Mouse (Mus musculus) brown adipose tissue, adult 24 weeks (tissue): ENCODE measurements at regions not wholly inside any gene's neighbourhood (a gene's known extent, or its start where the extent isn't known, plus 50 kb on each side); places are given as distances from the start of the nearest gene placed in this dataset.

Experiments used
- H3K27ac ChIP-seq: fragments of 200-500 bp; replicated peaks from 2 replicates; pipeline ENCODE4 v1.5.1; 2012; ENCODE audit warnings: low read depth, mild to moderate bottlenecking, low read length
- H3K4me1 ChIP-seq: fragments of 200-500 bp; 2 replicates; pipeline ENCODE4 v1.6.1; 2012; ENCODE audit warnings: low read length, mixed read lengths; ENCODE audit not compliant: control insufficient read depth, insufficient read depth, insufficient read length
- H3K4me3 ChIP-seq: fragments of 200-500 bp; 2 replicates; pipeline ENCODE4 v1.5.1; 2012; ENCODE audit warnings: low read depth, mild to moderate bottlenecking, low read length, moderate library complexity; ENCODE audit not compliant: insufficient read depth

DNA sequence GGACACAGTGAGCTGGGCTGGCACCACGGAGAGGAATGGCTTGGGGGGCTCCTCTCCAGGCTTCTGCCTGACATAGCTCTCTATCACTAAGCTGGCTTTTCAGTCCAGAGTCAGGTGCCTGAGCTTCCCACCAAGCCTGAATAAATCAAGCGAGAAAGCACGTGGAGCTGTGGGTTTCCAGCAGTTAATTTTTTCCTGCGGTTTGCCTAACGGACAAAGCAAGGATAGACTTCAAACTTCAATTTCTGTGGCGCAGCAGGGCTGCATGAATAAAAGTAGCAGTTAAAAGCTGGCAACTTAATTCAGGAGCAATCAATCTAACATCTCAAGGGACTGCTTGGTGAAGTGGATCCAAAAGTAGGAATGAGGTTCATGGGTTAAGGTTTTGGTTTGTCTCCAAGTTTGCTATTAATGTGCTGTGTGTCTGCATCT lies 317.1 kb upstream of the Rnaseh2b start:
- Histone ChIP-seq H3K27ac (no peak overlapping the region), H3K4me1 (peaks cover 3% of the 10 kb centered on the region; the same call in 1 of the 2 replicates), H3K4me3 (no peak overlapping the region)

DNA sequence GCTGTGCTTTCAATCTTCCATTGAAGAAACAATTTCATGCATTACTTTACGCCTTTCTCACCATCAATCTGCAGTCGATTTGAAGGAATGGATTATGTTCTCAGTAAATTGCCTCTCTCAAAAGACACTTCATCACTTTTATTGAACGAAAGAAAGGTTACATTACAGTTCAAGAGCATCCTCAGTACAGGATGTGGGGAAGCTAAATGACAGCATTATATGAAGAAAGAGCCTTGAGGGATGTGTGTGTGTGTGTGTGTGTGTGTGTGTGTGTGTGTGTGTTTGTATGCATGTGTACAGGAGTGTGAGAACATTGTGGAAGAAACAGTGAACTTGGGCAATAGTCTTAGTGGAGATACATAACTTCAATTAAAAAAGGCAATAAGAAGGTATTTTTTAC lies 311.8 kb upstream of the Rnaseh2b start:
- Histone ChIP-seq H3K4me1 (no peaks in the 10 kb centered on the region), H3K27ac (no peak overlapping the region), H3K4me3 (no peak overlapping the region)

DNA sequence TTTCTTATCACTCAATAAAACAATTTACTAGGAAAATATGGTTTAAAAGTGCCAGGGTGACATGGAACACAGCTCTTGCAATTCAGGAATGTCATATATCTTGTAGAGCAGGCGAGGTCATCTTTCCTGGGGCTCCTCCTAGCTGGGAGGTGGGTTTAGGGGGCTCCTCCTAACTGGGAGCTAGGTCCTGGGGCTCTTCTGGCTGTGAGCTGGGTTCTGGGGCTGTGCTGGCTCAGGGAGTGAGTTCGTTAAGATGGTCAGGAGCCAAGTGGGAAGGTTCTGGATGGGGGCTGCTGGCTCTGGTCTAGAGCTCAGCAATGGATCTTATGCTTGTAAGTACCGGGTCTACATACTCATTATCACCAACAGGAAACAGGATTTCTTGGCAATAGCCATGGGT lies 306.8 kb upstream of the Rnaseh2b start:
- Histone ChIP-seq H3K27ac (no peak overlapping the region), H3K4me3 (no peak overlapping the region), H3K4me1 (no peaks in the 10 kb centered on the region)

DNA sequence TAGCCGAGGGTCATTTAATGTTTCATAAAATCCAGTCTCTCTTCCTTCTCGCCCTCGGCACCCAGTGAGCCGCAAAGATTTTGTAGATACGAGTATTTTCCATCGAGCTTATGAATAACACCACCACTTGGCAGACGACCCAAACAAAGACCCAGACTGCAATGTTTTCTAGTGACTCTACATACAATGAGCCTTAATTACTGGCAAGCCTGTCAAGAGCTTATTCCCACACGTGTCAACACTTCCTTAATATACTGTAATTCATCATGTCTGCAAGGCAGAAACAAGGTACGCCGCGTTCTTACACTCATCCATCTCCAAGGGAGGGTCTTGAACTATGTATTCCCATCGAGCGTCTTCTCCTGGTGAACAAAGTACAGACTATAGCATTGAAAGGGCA lies 306.2 kb upstream of the Rnaseh2b start:
- H3K4me1 ChIP-seq = no peaks in the 10 kb centered on the region

DNA sequence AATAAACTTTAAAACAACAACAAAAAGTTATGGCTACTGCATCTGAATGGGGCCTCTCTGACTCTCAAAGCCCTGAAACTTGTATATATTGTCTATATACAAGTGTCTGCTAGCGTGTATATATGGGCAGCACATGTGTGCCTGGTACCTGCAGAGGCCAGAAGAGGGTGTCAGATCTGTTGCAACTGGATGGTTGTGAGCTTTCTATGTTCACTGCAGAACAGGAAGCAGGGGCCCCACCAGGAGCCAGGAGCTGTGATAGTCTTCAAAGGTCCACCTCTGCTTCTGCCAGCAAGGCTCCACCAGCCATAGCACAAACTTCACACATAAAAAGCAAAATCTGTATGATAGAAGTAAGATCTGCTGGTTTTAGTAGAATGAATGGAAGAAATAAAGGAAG lies 297.1 kb upstream of the Rnaseh2b start:
- Histone ChIP-seq H3K4me3 (no peak overlapping the region), H3K27ac (no peak overlapping the region), H3K4me1 (no peaks in the 10 kb centered on the region)

More for the DNA sequence above, 306.2 kb upstream of the Rnaseh2b start:
- no peak overlapping the region for H3K27ac ChIP-seq
- no peak overlapping the region for H3K4me3 ChIP-seq

DNA sequence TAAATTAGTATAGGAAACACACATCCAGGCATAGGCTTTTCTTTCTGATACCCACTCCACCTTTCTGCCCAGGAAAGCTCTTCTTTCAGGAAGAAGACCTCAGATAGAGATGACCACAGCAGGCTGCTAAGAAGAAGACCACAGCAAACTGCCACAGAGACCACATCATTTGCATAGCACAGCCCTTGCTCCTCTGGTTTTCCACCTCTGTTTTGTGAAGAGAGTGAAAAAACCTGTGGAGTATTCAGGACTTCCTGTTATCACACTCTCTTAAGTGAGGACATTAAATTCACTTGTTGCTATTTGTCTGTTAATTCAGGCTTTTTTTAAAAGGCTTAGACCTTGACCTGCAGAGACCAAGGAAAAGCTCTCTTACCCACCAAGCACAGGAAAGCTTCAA lies 294.7 kb upstream of the Rnaseh2b start:
- Histone ChIP-seq H3K4me1 (no peaks in the 10 kb centered on the region), H3K27ac (no peak overlapping the region), H3K4me3 (no peak overlapping the region)

DNA sequence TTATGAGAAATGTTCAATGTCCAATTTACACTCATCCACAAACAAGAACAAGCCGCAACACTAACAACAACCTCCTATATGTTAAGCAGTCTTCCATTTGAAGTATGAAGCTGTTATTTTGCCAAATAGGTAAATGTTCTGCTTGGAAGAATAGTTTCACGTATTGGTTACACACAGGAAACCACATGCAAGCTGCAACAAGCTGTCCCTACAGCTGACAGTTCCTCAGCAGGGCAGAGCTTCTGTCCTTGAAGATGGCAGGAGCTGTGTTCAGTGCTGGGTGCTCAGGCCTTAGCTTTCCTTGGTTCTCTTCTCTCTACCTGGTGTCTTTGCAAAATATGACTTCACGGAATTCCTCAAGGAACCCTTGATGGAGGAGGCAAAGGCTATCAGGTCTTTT lies 294.1 kb upstream of the Rnaseh2b start:
- Histone ChIP-seq H3K27ac (no peak overlapping the region), H3K4me1 (0 out of 2 replicates have a peak, but pooled peaks cover under 1% of the 10 kb centered on the region), H3K4me3 (no peak overlapping the region)

DNA sequence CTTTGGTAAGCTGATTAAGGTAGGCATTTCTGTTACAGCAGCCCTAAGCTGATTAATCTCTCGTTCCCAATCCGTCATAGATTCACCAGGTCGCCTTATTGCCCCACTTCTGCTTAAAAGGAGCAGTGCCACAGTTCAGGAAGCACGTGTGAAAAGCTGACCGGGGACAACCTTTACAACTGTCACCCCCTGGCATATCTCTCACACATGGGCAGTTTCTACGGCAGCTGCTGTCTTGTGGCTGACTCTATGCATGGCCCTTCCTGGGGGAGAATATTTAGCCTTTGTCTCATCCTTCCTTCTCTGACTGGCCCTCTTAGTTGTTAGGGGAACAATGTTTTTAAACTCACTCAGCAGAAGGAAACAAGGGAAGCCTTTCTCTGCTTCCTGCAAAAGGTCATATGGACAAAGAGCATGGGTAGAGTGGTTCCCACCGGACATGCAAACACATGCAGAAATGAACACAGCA lies 290.9 kb upstream of the Rnaseh2b start:
- H3K27ac ChIP-seq = no peak overlapping the region
- no peak overlapping the region for H3K4me3 ChIP-seq
- H3K4me1 ChIP-seq = peaks cover 4% of the 10 kb centered on the region; the same call in 1 of the 2 replicates

DNA sequence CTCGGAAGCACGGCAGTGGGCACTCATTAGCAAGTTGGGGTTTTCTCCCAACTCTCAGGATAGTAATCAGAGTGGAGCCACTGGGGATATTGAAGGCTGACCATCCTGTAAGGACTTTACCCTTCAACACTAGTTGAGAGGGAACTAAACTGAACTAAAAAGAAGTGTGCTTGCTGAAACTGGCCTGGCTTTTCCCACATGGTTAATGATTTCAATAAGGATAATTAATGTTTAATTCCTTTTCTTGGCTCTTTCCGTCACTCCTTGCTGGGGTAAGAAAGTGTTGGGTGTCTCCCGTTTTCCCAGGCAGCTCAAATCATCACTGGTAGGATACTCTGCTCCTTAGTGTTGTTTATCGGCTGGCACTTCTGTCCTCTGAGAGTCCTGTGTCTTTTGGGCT lies 290.3 kb upstream of the Rnaseh2b start:
- no peak overlapping the region for H3K4me3 ChIP-seq
- peaks cover 4% of the 10 kb centered on the region; the same call in 1 of the 2 replicates for H3K4me1 ChIP-seq
- no peak overlapping the region for H3K27ac ChIP-seq

DNA sequence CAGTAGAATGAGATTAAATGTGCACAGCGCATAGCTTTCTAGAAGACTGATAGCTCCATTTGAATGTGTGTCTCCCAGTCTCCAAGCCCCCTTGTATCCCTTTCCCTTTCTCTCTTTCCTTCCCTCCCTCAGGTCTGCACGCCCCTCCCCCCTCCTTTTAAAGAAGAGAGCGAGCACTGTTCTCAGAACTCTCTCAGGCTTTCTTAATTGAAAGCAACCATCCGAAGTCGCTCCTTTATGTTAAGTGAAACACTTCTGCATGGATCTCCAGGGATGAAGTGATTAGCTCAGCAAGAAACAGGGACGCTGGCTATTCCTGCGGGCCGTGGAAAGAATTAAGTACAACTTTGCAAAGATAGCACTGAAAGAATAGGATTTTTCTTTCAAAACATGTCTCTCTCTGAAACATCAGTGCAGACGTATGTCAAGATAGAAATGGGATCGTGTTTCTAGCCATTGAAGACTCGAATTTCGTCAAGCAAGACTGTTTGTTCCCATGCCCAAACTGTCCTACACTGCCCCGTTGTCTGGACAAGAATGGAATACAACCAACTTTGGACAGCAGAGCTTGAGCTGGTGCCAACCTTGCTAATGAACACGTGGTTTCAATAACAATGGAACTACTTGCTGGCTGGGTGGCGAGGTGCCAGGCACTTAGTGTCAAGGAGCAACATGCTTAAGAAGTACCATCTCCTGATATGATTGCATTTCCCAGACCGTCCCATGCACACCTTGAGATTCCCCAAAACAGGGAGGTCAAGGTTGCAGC lies 289.2 kb upstream of the Rnaseh2b start:
- H3K27ac ChIP-seq = no peak overlapping the region
- no peak overlapping the region for H3K4me3 ChIP-seq

DNA sequence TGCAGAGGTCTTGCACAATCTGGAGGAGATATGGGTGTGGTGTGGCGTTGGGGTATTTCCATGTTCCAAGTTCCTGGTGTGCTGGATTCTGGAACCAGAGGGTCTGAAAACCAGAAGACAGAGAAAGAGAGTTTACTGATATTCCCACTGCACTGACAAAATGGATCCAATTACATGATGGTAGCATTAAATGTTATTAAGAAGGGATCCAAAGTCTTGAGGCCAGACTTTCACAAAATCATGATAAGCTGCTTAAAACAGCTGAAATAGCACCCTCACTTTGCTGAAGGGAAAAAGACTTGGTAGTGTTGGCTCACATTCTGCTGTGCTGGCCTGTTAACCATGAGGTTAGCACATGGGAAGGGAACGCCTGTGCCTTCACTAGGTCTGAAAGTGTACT lies 288.6 kb upstream of the Rnaseh2b start:
- H3K27ac ChIP-seq = no peak overlapping the region
- no peak overlapping the region for H3K4me3 ChIP-seq
- H3K4me1 ChIP-seq = peaks cover 4% of the 10 kb centered on the region; the same call in 1 of the 2 replicates

More for the DNA sequence above, 289.2 kb upstream of the Rnaseh2b start:
- H3K4me1 ChIP-seq = peaks cover 4% of the 10 kb centered on the region; the same call in 1 of the 2 replicates

DNA sequence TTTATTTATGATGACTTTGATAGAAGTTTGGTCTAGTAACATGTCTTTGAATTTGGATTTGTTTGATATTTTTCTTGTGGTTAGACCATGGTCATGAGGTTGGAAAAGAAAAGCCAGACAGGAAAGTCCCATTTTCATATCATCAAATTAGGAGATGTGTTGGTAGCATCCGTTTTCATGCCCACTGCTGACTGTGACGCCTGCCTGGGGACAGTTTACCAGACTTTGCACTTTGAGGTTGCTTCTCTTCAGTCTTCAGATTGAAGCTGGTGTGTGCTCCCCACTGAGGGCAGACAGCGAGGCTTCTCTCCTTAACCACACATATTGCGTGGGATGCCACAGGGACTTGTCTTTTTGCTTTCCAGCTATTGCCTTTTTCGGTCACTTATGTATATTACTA lies 283.7 kb upstream of the Rnaseh2b start:
- Histone ChIP-seq H3K4me3 (no peak overlapping the region), H3K27ac (no peak overlapping the region), H3K4me1 (no peaks in the 10 kb centered on the region)

DNA sequence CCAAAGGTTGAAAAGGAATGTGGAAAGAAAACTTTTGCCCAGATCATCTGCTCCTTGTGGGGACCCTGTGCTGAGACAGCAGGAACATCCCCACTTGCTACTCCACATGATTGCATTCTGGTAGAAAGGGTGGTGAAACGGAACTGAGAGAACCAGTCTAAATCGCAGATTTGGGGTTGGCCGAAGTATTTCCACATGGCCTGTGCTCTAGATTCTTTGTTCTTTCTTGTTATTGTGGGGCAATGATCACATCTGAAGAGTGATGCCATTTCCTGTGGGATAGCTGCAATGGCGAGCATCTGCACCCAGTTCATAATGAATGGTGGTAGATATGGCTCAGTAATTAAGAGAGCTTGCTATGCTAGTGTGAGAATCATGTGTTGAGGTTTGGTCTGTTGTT lies 273.6 kb upstream of the Rnaseh2b start:
- no peaks in the 10 kb centered on the region for H3K4me1 ChIP-seq

DNA sequence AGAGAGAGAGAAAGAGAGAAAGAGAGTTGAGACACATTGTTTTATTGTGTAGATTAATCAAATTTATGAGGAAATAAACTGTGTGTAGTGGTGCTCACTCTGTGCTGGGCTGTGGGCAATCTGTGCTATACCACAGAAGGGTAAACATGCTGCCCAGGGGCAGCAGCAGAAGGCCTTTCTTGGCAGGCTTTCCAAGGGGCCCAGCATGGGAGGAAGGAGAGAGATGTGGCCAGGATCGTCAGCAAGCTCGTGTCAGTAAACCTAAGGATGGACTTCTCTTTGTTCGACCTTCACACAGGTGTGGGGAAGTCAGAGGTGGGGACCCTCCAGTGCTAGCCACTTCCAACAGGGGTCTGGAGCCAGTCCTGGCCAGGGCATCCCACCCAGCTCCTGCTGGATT lies 271.4 kb upstream of the Rnaseh2b start:
- H3K4me3 ChIP-seq = no peak overlapping the region
- no peak overlapping the region for H3K27ac ChIP-seq

More for the DNA sequence above, 273.6 kb upstream of the Rnaseh2b start:
- Histone ChIP-seq H3K4me3 (no peak overlapping the region), H3K27ac (no peak overlapping the region)

DNA sequence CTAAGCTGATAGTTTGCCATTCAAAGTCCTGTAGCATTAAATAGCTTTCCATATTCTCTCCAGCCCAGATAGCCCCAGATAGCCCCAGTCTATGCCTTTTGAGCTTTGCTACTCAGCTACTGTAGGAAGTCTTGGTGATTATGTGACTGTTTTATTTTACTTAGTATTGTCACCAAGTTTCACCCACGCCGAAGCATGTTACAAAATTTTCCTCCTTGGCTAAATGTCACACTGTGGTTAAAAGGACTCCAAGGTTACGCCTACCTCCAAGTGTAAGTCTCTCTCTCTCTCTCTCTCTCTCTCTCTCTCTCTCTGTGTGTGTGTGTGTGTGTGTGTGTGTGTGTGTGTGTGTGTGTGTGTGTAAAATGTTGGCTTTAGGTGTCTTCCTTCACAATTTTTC lies 270.2 kb upstream of the Rnaseh2b start:
- H3K4me3 ChIP-seq = no peak overlapping the region
- no peaks in the 10 kb centered on the region for H3K4me1 ChIP-seq
- no peak overlapping the region for H3K27ac ChIP-seq

More for the DNA sequence above, 271.4 kb upstream of the Rnaseh2b start:
- no peaks in the 10 kb centered on the region for H3K4me1 ChIP-seq

DNA sequence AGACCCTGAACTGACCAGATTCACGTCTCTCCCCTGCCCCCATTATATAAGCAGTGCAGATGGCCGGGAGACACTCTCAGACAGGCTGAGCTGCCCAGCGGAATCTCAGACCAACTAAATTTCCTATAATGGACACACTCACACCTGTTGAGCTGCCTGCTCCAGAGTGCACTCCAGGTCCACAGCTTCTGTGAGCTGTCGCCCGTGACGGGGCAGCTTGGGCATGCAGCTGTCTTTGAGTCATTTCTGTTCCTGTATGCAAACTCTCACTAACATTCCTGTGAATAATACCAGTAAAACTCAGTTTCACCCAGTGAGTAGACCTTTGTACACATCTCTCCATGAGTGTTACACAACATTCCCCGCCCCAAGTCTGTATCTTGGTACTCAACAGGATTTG lies 269.4 kb upstream of the Rnaseh2b start:
- Histone ChIP-seq H3K27ac (no peak overlapping the region), H3K4me3 (no peak overlapping the region), H3K4me1 (no peaks in the 10 kb centered on the region)
